Mouse (Mus musculus): Measurements from ENCODE around the gene Znrf3. TPM values are rescaled to one million over a fixed set of nuclear protein-coding genes. Genes with fewer than 3 reads are reported as not detected.
A peak's percentile ranks its signal among the peaks of the same experiment; 100 is the strongest.

Znrf3 gene
- total and polyA plus RNA-seq, 3 experiments, result 2.1 to 7.7 (median 3.1) TPM

DNA sequence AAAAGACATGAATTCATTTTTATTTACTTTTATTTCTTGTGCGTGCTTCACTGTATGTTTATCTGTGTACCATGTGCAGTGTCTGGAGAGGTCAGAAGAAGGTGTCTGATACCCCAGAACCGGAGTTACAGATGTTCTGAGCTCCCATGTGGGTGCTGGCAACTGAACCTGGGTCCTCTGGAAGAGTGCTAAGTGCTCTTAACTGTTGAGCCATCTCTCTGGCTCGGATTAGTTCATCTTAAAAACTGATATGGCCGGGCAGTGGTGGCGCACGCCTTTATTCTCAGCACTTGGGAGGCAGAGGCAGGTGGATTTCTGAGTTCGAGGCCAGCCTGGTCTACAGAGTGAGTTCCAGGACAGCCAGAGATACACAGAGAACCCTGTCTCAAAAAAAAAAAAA, 201.4 kb downstream of the Znrf3 start:
- Histone ChIP-seq H3K36me3 (replicated peaks) (no peaks in the 10 kb centered on the region), H3K4me1 (ENCODE audit: insufficient read depth, low read depth, low read length) (no peaks in the 10 kb centered on the region), H3K9me3 (replicated peaks) (no peaks in the 10 kb centered on the region), H3K27me3 (ENCODE audit: insufficient read depth, low read length) (peaks cover 11% of the 10 kb centered on the region; the same call in 1 of the 2 replicates), H3K4me3 (ENCODE audit: low read depth, low read length) (no peak overlapping the region)
- DNase-seq (ENCODE audit: low spot score), result no peak
- no peak for ATAC-seq (ENCODE audit: extremely low read depth, insufficient number of reproducible peaks, low FRiP score, poor library complexity, severe bottlenecking)
- TF ChIP-seq GATA1 (IDR thresholded peaks at IDR 0.05; ENCODE audit: borderline replicate concordance, low read length), result no peak

DNA sequence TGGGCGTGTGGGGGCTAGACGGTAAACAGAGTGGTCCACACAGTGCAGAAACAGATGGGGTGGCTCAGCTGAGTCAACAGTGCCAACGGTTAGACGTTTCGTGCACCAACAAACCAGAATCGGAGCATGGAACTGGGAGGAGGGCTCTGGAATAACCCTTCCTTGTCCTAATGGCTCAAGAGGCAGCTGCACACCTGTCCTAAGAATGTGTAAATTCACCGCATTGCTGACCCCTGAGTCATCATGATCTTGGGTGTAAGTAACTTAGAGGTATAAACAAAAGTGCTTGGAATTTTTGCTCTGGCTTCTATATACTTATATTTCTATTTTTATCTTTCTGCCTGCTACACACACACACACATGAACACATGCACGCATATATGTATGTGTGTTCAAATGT, 202.5 kb downstream of the Znrf3 start:
- Histone ChIP-seq H3K9me3 (replicated peaks) (no peaks in the 10 kb centered on the region), H3K36me3 (replicated peaks) (no peaks in the 10 kb centered on the region), H3K27me3 (ENCODE audit: insufficient read depth, low read length) (peaks cover 13% of the 10 kb centered on the region; the same call in 1 of the 2 replicates), H3K4me1 (ENCODE audit: insufficient read depth, low read depth, low read length) (no peaks in the 10 kb centered on the region), H3K4me3 (ENCODE audit: low read depth, low read length) (no peak overlapping the region)
- DNase-seq (ENCODE audit: low spot score), result no peak
- ATAC-seq (ENCODE audit: extremely low read depth, insufficient number of reproducible peaks, low FRiP score, poor library complexity, severe bottlenecking), result no peak
- TF ChIP-seq TAL1 (conservative IDR thresholded peaks at IDR 0.05; ENCODE audit: low read depth, low read length) (no peak), GATA2 (IDR thresholded peaks at IDR 0.05; ENCODE audit: borderline replicate concordance, low read depth, low read length) (no peak), CTCF (IDR thresholded peaks at IDR 0.05; ENCODE audit: low read depth, low read length) (no peak), POLR2AphosphoS5 (IDR thresholded peaks at IDR 0.05; ENCODE audit: insufficient replicate concordance, low read depth, low read length) (no peak), GATA1 (IDR thresholded peaks at IDR 0.05; ENCODE audit: borderline replicate concordance, low read length) (no peak)

DNA sequence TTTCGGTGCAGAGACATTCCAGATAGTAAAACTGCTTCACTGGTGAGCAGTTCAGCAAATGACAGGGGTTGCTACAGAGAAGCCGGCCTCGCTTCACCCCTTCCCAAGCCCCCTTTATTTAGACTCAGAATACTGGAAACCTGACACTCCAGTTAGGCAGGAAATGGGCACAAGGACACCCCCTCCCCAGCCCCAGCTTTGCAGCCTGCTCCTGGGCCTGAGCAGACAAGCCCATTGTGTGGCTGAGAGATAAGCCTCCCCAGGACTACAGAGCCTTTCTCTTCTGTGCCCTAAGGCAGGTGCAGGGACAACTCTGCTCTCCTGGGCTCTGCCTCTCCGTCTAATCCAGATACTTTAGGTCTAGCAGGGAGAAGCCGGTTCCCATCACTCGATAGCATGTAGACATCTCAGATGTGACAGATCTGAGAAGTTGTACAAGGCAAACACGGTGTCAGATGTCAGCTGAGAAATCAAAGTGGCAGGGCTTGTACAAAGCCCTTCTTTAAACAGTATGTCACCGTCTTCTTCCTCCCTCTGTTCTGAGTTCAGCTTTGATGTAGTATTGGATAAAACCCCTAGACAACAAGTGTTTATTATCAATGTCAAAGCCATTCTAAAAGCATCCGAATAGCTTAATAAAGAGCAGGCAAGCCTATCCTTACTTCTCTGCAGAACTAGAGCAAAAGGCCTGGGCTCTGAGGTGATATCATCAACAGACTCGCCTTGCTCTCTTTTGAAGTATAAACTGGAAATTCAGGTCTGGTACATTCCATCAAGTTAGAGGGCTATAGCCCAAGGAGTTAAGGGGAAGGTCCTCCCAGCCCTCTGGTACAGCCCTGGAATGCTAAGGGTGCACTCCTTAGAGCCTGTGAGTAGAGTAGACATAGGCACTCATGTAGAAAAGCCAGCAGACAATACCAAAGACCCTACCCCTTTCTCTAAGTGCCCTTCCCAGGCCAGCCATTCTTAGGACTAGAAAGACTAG, 204.6 kb downstream of the Znrf3 start:
- H3K36me3 ChIP-seq (replicated peaks), result no peaks in the 10 kb centered on the region
- DNase-seq (ENCODE audit: low spot score) (no peak), ATAC-seq (ENCODE audit: extremely low read depth, insufficient number of reproducible peaks, low FRiP score, poor library complexity, severe bottlenecking) (0 out of 2 replicates have a peak, but pooled peaks have one; percentile 22)
- no peaks in the 10 kb centered on the region for H3K9me3 ChIP-seq (replicated peaks)
- H3K27me3 ChIP-seq (ENCODE audit: insufficient read depth, low read length), result peaks cover 8% of the 10 kb centered on the region; the same call in 1 of the 2 replicates
- no peak for TF ChIP-seq GATA1 (IDR thresholded peaks at IDR 0.05; ENCODE audit: borderline replicate concordance, low read length)
- TF ChIP-seq CTCF (IDR thresholded peaks at IDR 0.05; ENCODE audit: low read depth, low read length), result no peak
- TF ChIP-seq GATA2 (IDR thresholded peaks at IDR 0.05; ENCODE audit: borderline replicate concordance, low read depth, low read length), result no peak
- TF ChIP-seq TAL1 (conservative IDR thresholded peaks at IDR 0.05; ENCODE audit: low read depth, low read length), result no peak
- no peak for TF ChIP-seq POLR2AphosphoS5 (IDR thresholded peaks at IDR 0.05; ENCODE audit: insufficient replicate concordance, low read depth, low read length)
- no peak overlapping the region for H3K4me3 ChIP-seq (ENCODE audit: low read depth, low read length)
- no peaks in the 10 kb centered on the region for H3K4me1 ChIP-seq (ENCODE audit: insufficient read depth, low read depth, low read length)

Other genes starting within 250 kb of the Znrf3 start
- gene Kremen1, start 183.3 kb downstream of the Znrf3 start, total RNA-seq (2014; fragmentation: Nextera tagmentation), result 2.3 and 3.4 TPM in 2 replicates
- gene Kremen1, start 183.3 kb downstream of the Znrf3 start, total RNA-seq (2017), result 2.7 and 3.0 TPM in 2 replicates
- 2.8 and 2.9 TPM in 2 replicates for gene Kremen1, start 183.3 kb downstream of the Znrf3 start, polyA plus RNA-seq (2012)
- 164 and 185 TPM in 2 replicates for gene Xbp1, start 75.8 kb upstream of the Znrf3 start, total RNA-seq (2014; fragmentation: Nextera tagmentation)
- gene Xbp1, start 75.8 kb upstream of the Znrf3 start, total RNA-seq (2017), result 125 TPM in 2 replicates
- gene Xbp1, start 75.8 kb upstream of the Znrf3 start, polyA plus RNA-seq (2012), result 50.6 and 66.6 TPM in 2 replicates
- gene Ccdc117, start 97.3 kb upstream of the Znrf3 start, total RNA-seq (2014; fragmentation: Nextera tagmentation), result 31.8 and 35.5 TPM in 2 replicates
- gene Ccdc117, start 97.3 kb upstream of the Znrf3 start, total RNA-seq (2017), result 57.1 and 58.5 TPM in 2 replicates
- 11.5 and 12.6 TPM in 2 replicates for gene Ccdc117, start 97.3 kb upstream of the Znrf3 start, polyA plus RNA-seq (2012)
- gene Ankrd36, start 124.8 kb upstream of the Znrf3 start, total RNA-seq (2014; fragmentation: Nextera tagmentation), result 1.5 and 6.1 TPM in 2 replicates
- 1.5 and 2.9 TPM in 2 replicates for gene Ankrd36, start 124.8 kb upstream of the Znrf3 start, total RNA-seq (2017)
- gene Ankrd36, start 124.8 kb upstream of the Znrf3 start, polyA plus RNA-seq (2012), result 0.39 and 0.40 TPM in 2 replicates

All from G1E (cell line).